In the genomic region with DNA sequence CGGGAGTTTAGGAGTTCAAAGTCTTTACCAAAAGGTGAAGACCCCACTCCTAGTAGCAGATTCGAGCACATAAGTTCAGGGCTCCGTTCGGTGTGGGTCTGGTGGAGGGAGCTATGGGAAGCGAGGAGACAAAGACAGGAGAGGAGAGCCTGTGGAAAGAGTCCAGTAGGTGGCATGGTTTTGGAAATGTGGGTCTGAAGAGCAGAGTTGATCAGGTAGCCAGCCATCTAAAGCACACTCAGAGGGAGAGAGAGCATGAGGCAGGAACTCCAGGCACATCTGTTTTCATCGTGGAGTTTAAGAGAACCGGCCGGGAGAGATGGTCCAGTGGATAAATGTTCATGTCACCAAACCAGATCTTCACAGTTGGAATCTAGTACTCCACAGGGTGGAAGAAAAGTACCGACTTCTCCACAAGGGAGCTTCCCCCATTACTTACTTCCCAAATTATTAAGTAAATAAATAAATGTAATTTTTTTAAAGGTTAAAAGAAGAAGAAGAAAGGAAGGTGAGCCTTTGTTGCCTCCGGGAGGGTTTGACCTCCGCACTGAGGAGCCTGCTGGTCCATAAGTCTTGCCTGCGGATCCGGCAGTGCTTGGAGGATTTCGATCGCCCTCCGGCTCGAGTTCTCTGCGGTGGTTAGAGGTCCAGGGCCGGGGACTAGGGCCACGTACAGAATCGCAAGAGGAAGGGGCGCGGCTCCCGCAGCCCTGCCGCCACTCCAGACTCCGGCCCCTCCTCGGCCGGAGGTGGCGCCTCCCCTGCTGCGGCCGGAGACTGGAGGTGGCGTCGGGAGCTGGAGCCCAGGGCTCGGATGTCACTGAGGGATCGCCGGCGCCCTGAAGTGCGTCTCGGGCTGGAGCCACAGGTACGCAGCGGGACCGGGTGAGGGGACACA, we compare ENCODE assay signal across 7 mouse cellular contexts. TPM values are rescaled to one million over a fixed set of nuclear protein-coding genes. Genes with fewer than 3 reads are reported as not detected.
DNase-seq lines count a peak whose midpoint lies in the region; ATAC-seq and TF ChIP-seq lines count a peak whose summit lies in the region.

A gene (minus strand): TSS at position 637 of the 898 bp plus-strand sequence.
A gene (plus strand): TSS at position 732 of the 898 bp plus-strand sequence.

- H3K27me3 ChIP-seq in MEL (ENCODE audit: control insufficient read depth in 1 of 2, insufficient read depth in 2 of 2, low read length in 2 of 2) = peaks cover 17 to 19% of the 10 kb centered on the region in 2 experiments
- H3K27me3 ChIP-seq in hindbrain, embryonic 14.5 days (ENCODE audit: control insufficient read depth, insufficient read depth, low read length) = peaks cover 59% of the 10 kb centered on the region
- H3K27me3 ChIP-seq in liver, adult 2 months (ENCODE audit: control insufficient read depth, insufficient read depth, low read length) = no peaks in the 10 kb centered on the region
- H3K27me3 ChIP-seq in midbrain, embryonic 16.5 days (ENCODE audit: control insufficient read depth, insufficient read depth, low read depth, low read length) = peaks cover 32% of the 10 kb centered on the region

- H3K9ac ChIP-seq in MEL (ENCODE audit: control insufficient read depth, low read depth, low read length, poor library complexity, severe bottlenecking) = peak within 1 kb of the TSS; percentile 52
- H3K9ac ChIP-seq in hindbrain, embryonic 14.5 days = peak within 1 kb of the TSS; percentile 45
- H3K9ac ChIP-seq in liver, adult 2 months (ENCODE audit: low read depth, low read length) = peak within 1 kb of the TSS; percentile 99
- peak within 1 kb of the TSS; percentile 65 for H3K9ac ChIP-seq in midbrain, embryonic 16.5 days (ENCODE audit: low read depth, low read length)

- H3K4me2 ChIP-seq in hindbrain, embryonic 14.5 days (replicated peaks) = peak within 1 kb of the TSS; percentile 60
- peak within 1 kb of the TSS; percentile 81 for H3K4me2 ChIP-seq in midbrain, embryonic 16.5 days (ENCODE audit: low read length)

- H3K4me1 ChIP-seq in MEL (ENCODE audit: control insufficient read depth in 1 of 2, insufficient read depth in 2 of 2, low read length in 2 of 2) = peaks cover 2 to 10% of the 10 kb centered on the region in 2 experiments; a peak in 3 of 4 replicates
- peaks cover 5% of the 10 kb centered on the region; the same call in 1 of the 2 replicates for H3K4me1 ChIP-seq in bone marrow macrophage, adult 2 months (ENCODE audit: control insufficient read depth, insufficient read depth, low read length)
- peaks cover 3% of the 10 kb centered on the region; the same call in 1 of the 2 replicates for H3K4me1 ChIP-seq in hindbrain, embryonic 14.5 days (replicated peaks; ENCODE audit: control insufficient read depth, insufficient read depth, low read length)
- H3K4me1 ChIP-seq in liver, adult 2 months (ENCODE audit: control insufficient read depth, insufficient read depth, low read length) = peaks cover 36% of the 10 kb centered on the region
- peaks cover 4% of the 10 kb centered on the region for H3K4me1 ChIP-seq in midbrain, embryonic 16.5 days (ENCODE audit: control insufficient read depth, insufficient read depth, low read length)

- peak in 1 of 3 experiments; percentile 43; a peak in 3 of 6 replicates for TF ChIP-seq CTCF in MEL (IDR thresholded peaks at IDR 0.05 in 2 of 3, conservative IDR thresholded peaks at IDR 0.05 in 1 of 3; ENCODE audit: control insufficient read depth in 1 of 3, insufficient read depth in 1 of 3, low read depth in 2 of 3, low read length in 3 of 3, poor library complexity in 1 of 3, severe bottlenecking in 1 of 3)
- TF ChIP-seq CTCF in bone marrow macrophage, adult 2 months (IDR thresholded peaks at IDR 0.05; ENCODE audit: low read depth, low read length) = 0 out of 2 replicates have a peak, but pooled peaks have one; percentile 22
- TF ChIP-seq CTCF in gastrocnemius, adult 2 months (IDR thresholded peaks at IDR 0.05) = peak; percentile 59
- TF ChIP-seq CTCF in liver, adult 2 months (IDR thresholded peaks at IDR 0.05; ENCODE audit: low read depth, low read length) = peak; percentile 31; the same call in 1 of the 2 replicates

- DNase-seq in MEL (ENCODE audit: low read depth, low spot score) = peak; percentile 33
- DNase-seq in gastrocnemius, adult 2 months = peak; percentile 80
- DNase-seq in hindbrain, embryonic 14.5 days (ENCODE audit: low spot score) = no peak
- DNase-seq in liver, adult 2 months (ENCODE audit: extremely low read depth, low read depth, low spot score) = peak; percentile 85
- no peak for DNase-seq in right cerebral cortex, postnatal 4 days

- WGBS in hindbrain, embryonic 14.5 days = 5% methylated on average over 42 of the region's 42 CpGs
- 3% methylated on average over 42 of the region's 42 CpGs for WGBS in liver, adult 2 months
- 4% methylated on average over 42 of the region's 42 CpGs for WGBS in midbrain, embryonic 16.5 days

- no peak for TF ChIP-seq EP300 in MEL (IDR thresholded peaks at IDR 0.05; ENCODE audit: low read depth in 1 of 2, low read length in 2 of 2)

- TF ChIP-seq POLR2A in MEL (IDR thresholded peaks at IDR 0.05; ENCODE audit: control insufficient read depth in 1 of 2, insufficient read depth in 1 of 2, low read depth in 1 of 2, low read length in 2 of 2, poor library complexity in 1 of 2) = no peak
- no peak for TF ChIP-seq POLR2A in bone marrow macrophage, adult 2 months (IDR thresholded peaks at IDR 0.05; ENCODE audit: borderline replicate concordance, low read depth, low read length)
- peak; percentile 75 for TF ChIP-seq POLR2A in liver, adult 2 months (IDR thresholded peaks at IDR 0.05; ENCODE audit: extremely low read depth, insufficient read depth, low read length)

- H3K27ac ChIP-seq in MEL (ENCODE audit: control insufficient read depth, low read depth, low read length) = no peak within 1 kb of the TSS
- H3K27ac ChIP-seq in bone marrow macrophage, adult 2 months (ENCODE audit: insufficient read depth, low read depth, low read length) = no peak within 1 kb of the TSS
- H3K27ac ChIP-seq in gastrocnemius, adult 2 months = peak within 1 kb of the TSS; percentile 61
- no peak within 1 kb of the TSS for H3K27ac ChIP-seq in hindbrain, embryonic 14.5 days
- peak within 1 kb of the TSS; percentile 99 for H3K27ac ChIP-seq in liver, adult 2 months (replicated peaks; ENCODE audit: insufficient read depth, low read depth, low read length)
- H3K27ac ChIP-seq in midbrain, embryonic 16.5 days (ENCODE audit: low read length) = no peak within 1 kb of the TSS

- no peaks in the 10 kb centered on the region for H3K9me3 ChIP-seq in MEL (replicated peaks; ENCODE audit: insufficient read depth, low read length)
- H3K9me3 ChIP-seq in hindbrain, embryonic 14.5 days (ENCODE audit: control insufficient read depth, low read length) = no peaks in the 10 kb centered on the region
- H3K9me3 ChIP-seq in midbrain, embryonic 16.5 days (replicated peaks; ENCODE audit: control insufficient read depth, low read length, poor library complexity, severe bottlenecking) = no peaks in the 10 kb centered on the region

- ATAC-seq in hindbrain, embryonic 14.5 days (ENCODE audit: low FRiP score) = peak; percentile 31; the same call in 1 of the 2 replicates
- peak; percentile 72 for ATAC-seq in midbrain, embryonic 16.5 days

- no peaks in the 10 kb centered on the region for H3K79me2 ChIP-seq in MEL (ENCODE audit: control insufficient read depth, insufficient read depth, low read length, poor library complexity)
- H3K79me2 ChIP-seq in liver, adult 2 months (ENCODE audit: control insufficient read depth, insufficient read depth, low read length) = peaks cover 21% of the 10 kb centered on the region

- peak within 1 kb of the TSS; percentile 47 to 65 for H3K4me3 ChIP-seq in MEL (ENCODE audit: control insufficient read depth in 1 of 2, insufficient read depth in 1 of 2, low read depth in 2 of 2, low read length in 2 of 2)
- peak within 1 kb of the TSS; percentile 60 for H3K4me3 ChIP-seq in bone marrow macrophage, adult 2 months (ENCODE audit: insufficient read depth, low read length)
- peak within 1 kb of the TSS; percentile 71 for H3K4me3 ChIP-seq in gastrocnemius, adult 2 months
- peak within 1 kb of the TSS; percentile 35 for H3K4me3 ChIP-seq in hindbrain, embryonic 14.5 days (replicated peaks; ENCODE audit: low read length)
- peak within 1 kb of the TSS; percentile 98 for H3K4me3 ChIP-seq in liver, adult 2 months (ENCODE audit: insufficient read depth, low read depth, low read length)
- H3K4me3 ChIP-seq in midbrain, embryonic 16.5 days (ENCODE audit: low read depth, low read length) = peak within 1 kb of the TSS; percentile 48

- TF ChIP-seq RAD21 in MEL (IDR thresholded peaks at IDR 0.05; ENCODE audit: low read depth, low read length) = no peak

- H3K36me3 ChIP-seq in MEL (ENCODE audit: control insufficient read depth in 1 of 2, insufficient read depth in 2 of 2, low read length in 2 of 2) = peaks cover 0 to 4% of the 10 kb centered on the region in 2 experiments; a peak in 1 of 4 replicates
- no peaks in the 10 kb centered on the region for H3K36me3 ChIP-seq in hindbrain, embryonic 14.5 days (replicated peaks; ENCODE audit: control insufficient read depth, insufficient read depth)
- H3K36me3 ChIP-seq in liver, adult 2 months (ENCODE audit: control insufficient read depth, insufficient read depth, low read length) = no peaks in the 10 kb centered on the region
- no peaks in the 10 kb centered on the region for H3K36me3 ChIP-seq in midbrain, embryonic 16.5 days (ENCODE audit: control insufficient read depth, insufficient read depth, low read length)

- intact Hi-C loops in gastrocnemius, adult 2 months (cut with DNase I) = no loop called here

RNA-seq across cellular contexts. Expression of the first gene that starts in this region (rescaled TPM):
- total RNA-seq in MEL (2012; rRNA removed) = not detected in 2 replicates
- polyA plus RNA-seq in MEL (2012; ENCODE audit: insufficient read depth in 1 of 2, insufficient read length in 2 of 2, low read depth in 1 of 2, low replicate concordance in 2 of 2, missing spikeins in 1 of 2) = not detected
- polyA plus RNA-seq in bone marrow macrophage, adult 2 months (2012; ENCODE audit: insufficient read depth, insufficient read length, missing spikeins) = not detected in 2 replicates
- not detected for total RNA-seq in gastrocnemius, adult 2 months (2021)
- 0.11 TPM in 1 of 2 replicates, not detected in the other for polyA plus RNA-seq in hindbrain, embryonic 14.5 days (2014; fragmentation: Nextera tagmentation; extraction: Ambion mirVana)
- 0.46 and 0.60 TPM in 2 replicates for total RNA-seq in liver, adult 2 months (2014; rRNA removed)
- polyA plus RNA-seq in liver, adult 2 months (2012; rRNA removed) = 1.3 and 2.5 TPM in 2 replicates
- 0.10 TPM in 1 of 2 replicates, not detected in the other for polyA plus RNA-seq in midbrain, embryonic 16.5 days (2015; fragmentation: Nextera tagmentation; extraction: Ambion mirVana)

RNA-seq across cellular contexts. Expression of the second gene that starts in this region (rescaled TPM):
- not detected in 2 replicates for total RNA-seq in MEL (2012; rRNA removed)
- under 1 TPM in 1 of 2 experiments, not detected in 1; 0.19 TPM for polyA plus RNA-seq in MEL (2012; ENCODE audit: insufficient read depth in 1 of 2, insufficient read length in 2 of 2, low read depth in 1 of 2, low replicate concordance in 2 of 2, missing spikeins in 1 of 2)
- polyA plus RNA-seq in bone marrow macrophage, adult 2 months (2012; ENCODE audit: insufficient read depth, insufficient read length, missing spikeins) = 0.17 TPM in 1 of 2 replicates, not detected in the other
- total RNA-seq in gastrocnemius, adult 2 months (2021) = under 1 TPM; 0.36 to 0.54 TPM
- polyA plus RNA-seq in hindbrain, embryonic 14.5 days (2014; fragmentation: Nextera tagmentation; extraction: Ambion mirVana) = 2.5 and 3.5 TPM in 2 replicates
- total RNA-seq in liver, adult 2 months (2014; rRNA removed) = 12.8 and 15.4 TPM in 2 replicates
- 36.6 and 43.4 TPM in 2 replicates for polyA plus RNA-seq in liver, adult 2 months (2012; rRNA removed)
- polyA plus RNA-seq in midbrain, embryonic 16.5 days (2015; fragmentation: Nextera tagmentation; extraction: Ambion mirVana) = 3.0 and 4.5 TPM in 2 replicates

Comparison
In these comparisons a context has a peak if more than half of its experiments do, and no peak if none do; other contexts are left out.
1. Peak in DNase-seq, H3K4me3 ChIP-seq and H3K9ac ChIP-seq in MEL; RNA of the genes that start here not detected or under 1 TPM.
2. Peak in DNase-seq, H3K4me3 ChIP-seq and H3K27ac ChIP-seq in gastrocnemius, adult 2 months; RNA of the genes that start here not detected or under 1 TPM.
3. H3K4me3 ChIP-seq: peak in every context shown above with its lines; median percentile 98 in liver, adult 2 months; 71 in gastrocnemius, adult 2 months; 60 in bone marrow macrophage, adult 2 months; 56 in MEL; 48 in midbrain, embryonic 16.5 days; 35 in hindbrain, embryonic 14.5 days.
4. H3K9ac ChIP-seq: peak in every context shown above with its lines; median percentile 99 in liver, adult 2 months; 65 in midbrain, embryonic 16.5 days; 52 in MEL; 45 in hindbrain, embryonic 14.5 days.